Mouse (Mus musculus) liver, embryonic 13.5 days (tissue): ENCODE measurements around the gene Sema6d. TPM values are rescaled to one million over a fixed set of nuclear protein-coding genes. Genes with fewer than 3 reads are reported as not detected.

Experiments
- ATAC-seq: fragments of 200-750 bp; cut with Nextera tagmentation; 2 replicates; pipeline ENCODE4 v1.8.0; 2017; ENCODE audit warnings: low read depth, mild to moderate bottlenecking, moderate number of reproducible peaks, moderate library complexity
- DNase-seq: peaks from one replicate; pipeline ENCODE4 v3.0.0; 2022
- H3K27ac ChIP-seq: fragments of 300-500 bp; sonication (generic); 2 replicates; pipeline ENCODE4 v1.5.1; 2015; ENCODE audit warnings: moderate library complexity, mild to moderate bottlenecking, inconsistent platforms
- H3K27me3 ChIP-seq: fragments of 300-500 bp; sonication (generic); 2 replicates; pipeline ENCODE4 v1.6.1; 2015; ENCODE audit warnings: mild to moderate bottlenecking, inconsistent platforms
- H3K36me3 ChIP-seq: fragments of 300-500 bp; sonication (generic); 2 replicates; pipeline ENCODE4 v1.6.1; 2015; ENCODE audit warnings: mild to moderate bottlenecking, inconsistent platforms
- H3K4me1 ChIP-seq: fragments of 300-500 bp; sonication (generic); replicated peaks from 2 replicates; pipeline ENCODE4 v1.6.1; 2015; ENCODE audit warnings: inconsistent platforms
- H3K4me2 ChIP-seq: fragments of 300-500 bp; sonication (generic); 2 replicates; pipeline ENCODE4 v1.6.1; 2015; ENCODE audit warnings: inconsistent platforms, mild to moderate bottlenecking, moderate library complexity
- H3K4me3 ChIP-seq: fragments of 300-500 bp; sonication (generic); replicated peaks from 2 replicates; pipeline ENCODE4 v1.5.1; 2015; ENCODE audit warnings: mild to moderate bottlenecking, inconsistent platforms
- H3K9ac ChIP-seq: fragments of 300-500 bp; sonication (generic); 2 replicates; pipeline ENCODE4 v1.6.1; 2015; ENCODE audit warnings: mild to moderate bottlenecking, inconsistent platforms
- H3K9me3 ChIP-seq: fragments of 300-500 bp; sonication (generic); replicated peaks from 2 replicates; pipeline ENCODE4 v1.6.1; 2016; ENCODE audit warnings: inconsistent platforms
- WGBS: fragments of 180-500 bp; shearing (Covaris S2); methylation state at CpG from one replicate; pipeline ENCODE4 v1.1.7; 2015; ENCODE audit not compliant: insufficient replicate concordance; 5-methylcytosine and 5-hydroxymethylcytosine counted together
- polyA plus RNA-seq: library from polyadenylated mRNA; unstranded; fragments of >200 nt; fragmentation: Nextera tagmentation; extraction: Ambion mirVana; gene quantifications from 2 replicates; pipeline ENCODE4 v1.2.1, GENCODE M21; 2015

Gene Sema6d
- polyA plus RNA-seq, 1 experiment from 2014 or later, result 2.8 TPM

GRCm38 (mm10) chr2:124668431-124668830 is 578.7 kb downstream of the Sema6d start:
- no peak overlapping the region for H3K9ac ChIP-seq
- no peaks in the 10 kb centered on the region for H3K4me1 ChIP-seq
- WGBS, result 76% methylated on average over 1 of the region's 1 CpGs
- DNase-seq, result no peak
- H3K4me3 ChIP-seq, result no peak overlapping the region
- H3K4me2 ChIP-seq, result no peak overlapping the region
- H3K27ac ChIP-seq, result no peak overlapping the region
- ATAC-seq, result no peak
- peaks cover 9% of the 10 kb centered on the region; the same call in 1 of the 2 replicates for H3K36me3 ChIP-seq
- H3K27me3 ChIP-seq, result no peaks in the 10 kb centered on the region
- H3K9me3 ChIP-seq, result no peaks in the 10 kb centered on the region

GRCm38 (mm10) chr2:124673117-124673516 is 583.3 kb downstream of the Sema6d start:
- H3K27ac ChIP-seq, result no peak overlapping the region
- no peak for DNase-seq
- no peaks in the 10 kb centered on the region for H3K27me3 ChIP-seq
- H3K4me2 ChIP-seq, result no peak overlapping the region
- no peak for ATAC-seq
- no peaks in the 10 kb centered on the region for H3K36me3 ChIP-seq
- no peaks in the 10 kb centered on the region for H3K4me1 ChIP-seq
- H3K9ac ChIP-seq, result no peak overlapping the region
- H3K9me3 ChIP-seq, result no peaks in the 10 kb centered on the region
- no peak overlapping the region for H3K4me3 ChIP-seq

GRCm38 (mm10) chr2:124684481-124684901 is 594.7 kb downstream of the Sema6d start:
- Histone ChIP-seq H3K9me3 (no peaks in the 10 kb centered on the region), H3K27ac (no peak overlapping the region), H3K36me3 (no peaks in the 10 kb centered on the region), H3K4me3 (no peak overlapping the region), H3K9ac (no peak overlapping the region), H3K4me1 (no peaks in the 10 kb centered on the region), H3K27me3 (no peaks in the 10 kb centered on the region), H3K4me2 (no peak overlapping the region)
- 47% methylated on average over 5 of the region's 5 CpGs for WGBS
- ATAC-seq (0 out of 2 replicates have a peak, but pooled peaks have one; percentile 26), DNase-seq (no peak)

DNA sequence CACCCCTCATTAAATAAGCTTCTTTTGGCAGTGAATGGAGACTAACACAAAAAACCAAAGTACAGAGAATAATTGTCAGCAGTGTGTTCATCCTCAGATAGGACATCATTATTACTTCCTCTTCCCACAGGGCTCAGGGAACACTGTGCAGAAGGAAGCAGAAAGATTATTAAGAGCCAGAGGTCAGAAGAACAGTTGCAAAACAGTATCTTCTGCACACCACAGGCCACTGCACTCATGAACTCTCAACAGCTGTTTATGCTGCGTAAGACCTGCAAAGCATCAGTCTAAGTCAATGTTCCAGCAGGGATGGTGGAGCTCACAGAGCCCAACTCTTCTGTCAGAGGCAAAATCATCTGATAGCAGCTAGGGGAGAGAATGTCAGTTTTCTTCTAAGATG is 600.6 kb downstream of the Sema6d start:
- Histone ChIP-seq H3K36me3 (no peaks in the 10 kb centered on the region), H3K4me2 (no peak overlapping the region), H3K9me3 (no peaks in the 10 kb centered on the region), H3K27me3 (no peaks in the 10 kb centered on the region), H3K4me3 (no peak overlapping the region), H3K9ac (no peak overlapping the region), H3K27ac (no peak overlapping the region), H3K4me1 (no peaks in the 10 kb centered on the region)
- WGBS, result 71% methylated on average over 1 of the region's 1 CpGs
- DNase-seq (no peak), ATAC-seq (no peak)

GRCm38 (mm10) chr2:124702621-124703020 is 612.9 kb downstream of the Sema6d start:
- Histone ChIP-seq H3K36me3 (no peaks in the 10 kb centered on the region), H3K27ac (no peak overlapping the region), H3K9ac (no peak overlapping the region), H3K27me3 (no peaks in the 10 kb centered on the region), H3K4me3 (no peak overlapping the region), H3K4me2 (no peak overlapping the region), H3K9me3 (no peaks in the 10 kb centered on the region), H3K4me1 (no peaks in the 10 kb centered on the region)
- no peak for ATAC-seq
- DNase-seq, result no peak
- WGBS, result 73% methylated on average over 10 of the region's 10 CpGs

GRCm38 (mm10) chr2:124704922-124705321 is 615.2 kb downstream of the Sema6d start:
- no peak overlapping the region for H3K4me2 ChIP-seq
- no peaks in the 10 kb centered on the region for H3K36me3 ChIP-seq
- no peak for ATAC-seq
- H3K27ac ChIP-seq, result no peak overlapping the region
- 0 out of 2 replicates have a peak, but pooled peaks cover 4% of the 10 kb centered on the region for H3K9me3 ChIP-seq
- no peaks in the 10 kb centered on the region for H3K4me1 ChIP-seq
- no peaks in the 10 kb centered on the region for H3K27me3 ChIP-seq
- no peak overlapping the region for H3K9ac ChIP-seq
- H3K4me3 ChIP-seq, result no peak overlapping the region
- no peak for DNase-seq
- 49% methylated on average over 4 of the region's 4 CpGs for WGBS

GRCm38 (mm10) chr2:124705806-124706205 is 616.0 kb downstream of the Sema6d start:
- H3K4me2 ChIP-seq, result no peak overlapping the region
- no peak overlapping the region for H3K27ac ChIP-seq
- H3K27me3 ChIP-seq, result no peaks in the 10 kb centered on the region
- no peak for DNase-seq
- no peak overlapping the region for H3K9ac ChIP-seq
- H3K4me1 ChIP-seq, result no peaks in the 10 kb centered on the region
- no peak for ATAC-seq
- 49% methylated on average over 4 of the region's 4 CpGs for WGBS
- 0 out of 2 replicates have a peak, but pooled peaks cover 4% of the 10 kb centered on the region for H3K9me3 ChIP-seq
- H3K4me3 ChIP-seq, result no peak overlapping the region
- no peaks in the 10 kb centered on the region for H3K36me3 ChIP-seq

DNA sequence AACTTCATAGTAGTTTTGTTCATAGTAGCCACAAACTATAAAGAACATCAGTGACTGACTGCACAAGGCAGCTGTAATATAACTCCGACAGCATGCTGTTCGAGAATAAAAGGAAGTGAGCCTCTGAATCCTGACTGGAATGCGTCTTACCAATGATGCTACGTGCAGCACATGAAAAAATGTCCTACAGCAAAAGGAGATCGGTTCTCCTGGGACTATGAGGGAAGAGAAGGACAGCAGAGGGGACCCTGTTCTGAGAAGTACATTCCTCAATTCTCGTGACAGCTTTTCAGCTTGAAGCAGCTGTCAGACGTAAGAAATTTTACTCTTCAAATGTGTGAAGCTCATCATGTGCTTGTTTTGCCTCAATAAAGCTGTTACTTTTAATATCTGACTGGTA is 617.1 kb downstream of the Sema6d start:
- Histone ChIP-seq H3K27me3 (no peaks in the 10 kb centered on the region), H3K4me1 (no peaks in the 10 kb centered on the region), H3K36me3 (no peaks in the 10 kb centered on the region), H3K27ac (no peak overlapping the region), H3K9ac (no peak overlapping the region), H3K9me3 (0 out of 2 replicates have a peak, but pooled peaks cover 4% of the 10 kb centered on the region), H3K4me3 (no peak overlapping the region), H3K4me2 (no peak overlapping the region)
- WGBS, result 50% methylated on average over 7 of the region's 7 CpGs
- ATAC-seq, result no peak
- no peak for DNase-seq
